In genomic region chr2:157663584-157664375, GRCm38 (mm10) we compare ENCODE assay signal across 9 mouse cellular contexts.
A peak's percentile ranks its signal among the peaks of the same experiment; 100 is the strongest.
DNase-seq lines count a peak whose midpoint lies in the region; ATAC-seq and TF ChIP-seq lines count a peak whose summit lies in the region.
"Had no signal": no experiment of that assay in that cellular context is flagged by ENCODE, and none has a peak within 500 bp of the region (broad histone marks: within the 10 kb centered on the region; RNA-seq: fewer than 3 reads in every experiment).

No protein-coding gene starts in this region.

- H3ac ChIP-seq in myocyte (ENCODE audit: control insufficient read depth, insufficient read length) = no peak overlapping the region

- dilution Hi-C loops in CH12.LX (cut with MboI; ENCODE audit: extremely low pct_ligation_motif_present, extremely low pct_unique_long_range_greater_than_20kb, low sequenced_read_pairs) = no loop called here

- H3K9ac ChIP-seq in heart, postnatal 0 days (replicated peaks; ENCODE audit: low read depth, low read length) = no peak overlapping the region
- H3K9ac ChIP-seq in CH12.LX (ENCODE audit: insufficient read depth, low read depth) = no peak overlapping the region
- H3K9ac ChIP-seq: heart, embryonic 13.5 days had no signal

- no peak overlapping the region for H3K4me2 ChIP-seq in heart, postnatal 0 days (ENCODE audit: low read depth, low read length)
- H3K4me2 ChIP-seq in CH12.LX (ENCODE audit: insufficient read depth, low read depth, poor library complexity, severe bottlenecking) (no peak overlapping the region), myocyte (ENCODE audit: low read depth) (no peak overlapping the region)
- H3K4me2 ChIP-seq: heart, embryonic 13.5 days had no signal

- H3K4me1 ChIP-seq in heart, postnatal 0 days (ENCODE audit: control insufficient read depth, insufficient read depth) = no peaks in the 10 kb centered on the region
- H3K4me1 ChIP-seq in CH12.LX (ENCODE audit: control insufficient read depth in 1 of 2, insufficient read depth in 2 of 2) = no peaks in the 10 kb centered on the region

- no peak for TF ChIP-seq EP300 in heart, postnatal 0 days (IDR thresholded peaks at IDR 0.05; ENCODE audit: low read depth)
- no peak for TF ChIP-seq EP300 in CH12.LX (IDR thresholded peaks at IDR 0.05; ENCODE audit: low read length)

- 0 out of 2 replicates have a peak, but pooled peaks cover 5% of the 10 kb centered on the region for H3K27me3 ChIP-seq in heart, postnatal 0 days (ENCODE audit: control insufficient read depth, insufficient read depth, low read length)
- H3K27me3 ChIP-seq in CH12.LX (replicated peaks) = peaks cover 40% of the 10 kb centered on the region
- H3K27me3 ChIP-seq in myocyte (ENCODE audit: control insufficient read depth, insufficient read depth, insufficient read length) = no peaks in the 10 kb centered on the region

- no peak for ATAC-seq in heart, postnatal 0 days (ENCODE audit: insufficient read depth, low read depth)

- TF ChIP-seq POLR2A in CH12.LX (IDR thresholded peaks at IDR 0.05; ENCODE audit: low read depth, low read length) (no peak), myocyte (IDR thresholded peaks at IDR 0.05; ENCODE audit: insufficient read length, low read depth) (no peak)

- WGBS in heart, postnatal 0 days = 12% methylated on average over 20 of the region's 20 CpGs

- H3K36me3 ChIP-seq in heart, postnatal 0 days (replicated peaks; ENCODE audit: control insufficient read depth, insufficient read depth, low read length) = no peaks in the 10 kb centered on the region
- no peaks in the 10 kb centered on the region for H3K36me3 ChIP-seq in CH12.LX (replicated peaks in 1 of 2; ENCODE audit: control insufficient read depth in 1 of 2, insufficient read depth in 1 of 2, low read length in 1 of 2)
- H3K36me3 ChIP-seq in myocyte (ENCODE audit: control insufficient read depth, insufficient read depth) = no peaks in the 10 kb centered on the region
- H3K36me3 ChIP-seq: heart, embryonic 13.5 days had no signal

- TF ChIP-seq RAD21 in CH12.LX (IDR thresholded peaks at IDR 0.05; ENCODE audit: low read depth, low read length) = no peak

- in situ Hi-C loops in CH12.LX (cut with MboI; ENCODE audit: low pct_ligation_motif_present, low pct_unique_long_range_greater_than_20kb, low sequenced_read_pairs) = no loop called here

- TF ChIP-seq CTCF in heart, postnatal 0 days (IDR thresholded peaks at IDR 0.05; ENCODE audit: low read depth) = no peak
- TF ChIP-seq CTCF in CH12.LX (conservative IDR thresholded peaks at IDR 0.05 in 1 of 2, IDR thresholded peaks at IDR 0.05 in 1 of 2; ENCODE audit: low read depth in 2 of 2, low read length in 2 of 2) = no peak

- H3K9me3 ChIP-seq in heart, postnatal 0 days (replicated peaks; ENCODE audit: control insufficient read depth, low read length) = no peaks in the 10 kb centered on the region
- H3K9me3 ChIP-seq in CH12.LX (replicated peaks; ENCODE audit: low read length) = peaks cover 12% of the 10 kb centered on the region
- H3K9me3 ChIP-seq: heart, embryonic 13.5 days had no signal

- peak; percentile 50 for DNase-seq in heart, postnatal 0 days (ENCODE audit: low spot score)
- no peak for DNase-seq in heart, adult 9 months (ENCODE audit: low spot score in 2 of 2)
- DNase-seq in CH12.LX (ENCODE audit: extremely low read depth) = peak; percentile 34
- DNase-seq in c-Kit-positive CD71-negative TER-119-negative erythroid progenitor cells, embryonic 14.5 days (ENCODE audit: low read depth) = peak; percentile 45
- DNase-seq in kidney, postnatal 36 days = peak; percentile 20 to 81
- no peak for DNase-seq in frontal cortex, postnatal 36 days (ENCODE audit: low spot score in 2 of 2)
- DNase-seq in left cerebral cortex, adult 18-20 months (ENCODE audit: low spot score in 2 of 2) = no peak

- H3K4me3 ChIP-seq in heart, postnatal 0 days (ENCODE audit: low read depth, low read length) = no peak overlapping the region
- H3K4me3 ChIP-seq in CH12.LX (replicated peaks in 1 of 3; ENCODE audit: low read depth in 2 of 3, low read length in 2 of 3, poor library complexity in 1 of 3) (no peak overlapping the region), myocyte (no peak overlapping the region)
- H3K4me3 ChIP-seq: heart, embryonic 13.5 days had no signal

- H3K79me2 ChIP-seq in CH12.LX (replicated peaks; ENCODE audit: control insufficient read depth, extremely low read depth, insufficient read depth, poor library complexity, severe bottlenecking) (no peaks in the 10 kb centered on the region), myocyte (ENCODE audit: control insufficient read depth, insufficient read depth) (no peaks in the 10 kb centered on the region)

- no peak overlapping the region for H3K27ac ChIP-seq in heart, postnatal 0 days (ENCODE audit: low read depth)
- no peak overlapping the region for H3K27ac ChIP-seq in CH12.LX (ENCODE audit: insufficient read depth, low read depth)
- H3K27ac ChIP-seq: heart, embryonic 13.5 days had no signal

TF ChIP-seq in CH12.LX, 34 proteins besides CTCF, POLR2A, EP300 and RAD21:
- TF ChIP-seq UBTF (IDR thresholded peaks at IDR 0.05; ENCODE audit: low read depth, low read length) (no peak), ZMIZ1 (IDR thresholded peaks at IDR 0.05; ENCODE audit: low read depth, low read length) (no peak), TCF12 (IDR thresholded peaks at IDR 0.05; ENCODE audit: low read depth, low read length) (no peak), KAT2A (IDR thresholded peaks at IDR 0.05; ENCODE audit: insufficient replicate concordance, low read length) (no peak), ZKSCAN1 (IDR thresholded peaks at IDR 0.05; ENCODE audit: borderline replicate concordance, low read depth, low read length) (no peak)

TF ChIP-seq in myocyte, 11 proteins besides CTCF, POLR2A, EP300 and RAD21:
- TF ChIP-seq TCF3 (IDR thresholded peaks at IDR 0.05; ENCODE audit: insufficient read length, low read depth) (no peak), REST (IDR thresholded peaks at IDR 0.05; ENCODE audit: insufficient read depth, insufficient read length) (peak; percentile 95)

Comparison
In these comparisons a context has a peak if more than half of its experiments do, and no peak if none do; other contexts are left out.
1. DNase-seq: peak in heart, postnatal 0 days (single experiment), CH12.LX (single experiment), c-Kit-positive CD71-negative TER-119-negative erythroid progenitor cells, embryonic 14.5 days (single experiment) and kidney, postnatal 36 days (2 of 2); none in heart, adult 9 months (0 of 2), frontal cortex, postnatal 36 days (0 of 2) and left cerebral cortex, adult 18-20 months (0 of 2).